Mouse (Mus musculus): ENCODE results near the gene 1700092M07Rik. TPM values are rescaled to one million over a fixed set of nuclear protein-coding genes. Genes with fewer than 3 reads are reported as not detected.

Gene 1700092M07Rik
- polyA plus RNA-seq, 1 experiment from 2014 or later = not detected

DNA sequence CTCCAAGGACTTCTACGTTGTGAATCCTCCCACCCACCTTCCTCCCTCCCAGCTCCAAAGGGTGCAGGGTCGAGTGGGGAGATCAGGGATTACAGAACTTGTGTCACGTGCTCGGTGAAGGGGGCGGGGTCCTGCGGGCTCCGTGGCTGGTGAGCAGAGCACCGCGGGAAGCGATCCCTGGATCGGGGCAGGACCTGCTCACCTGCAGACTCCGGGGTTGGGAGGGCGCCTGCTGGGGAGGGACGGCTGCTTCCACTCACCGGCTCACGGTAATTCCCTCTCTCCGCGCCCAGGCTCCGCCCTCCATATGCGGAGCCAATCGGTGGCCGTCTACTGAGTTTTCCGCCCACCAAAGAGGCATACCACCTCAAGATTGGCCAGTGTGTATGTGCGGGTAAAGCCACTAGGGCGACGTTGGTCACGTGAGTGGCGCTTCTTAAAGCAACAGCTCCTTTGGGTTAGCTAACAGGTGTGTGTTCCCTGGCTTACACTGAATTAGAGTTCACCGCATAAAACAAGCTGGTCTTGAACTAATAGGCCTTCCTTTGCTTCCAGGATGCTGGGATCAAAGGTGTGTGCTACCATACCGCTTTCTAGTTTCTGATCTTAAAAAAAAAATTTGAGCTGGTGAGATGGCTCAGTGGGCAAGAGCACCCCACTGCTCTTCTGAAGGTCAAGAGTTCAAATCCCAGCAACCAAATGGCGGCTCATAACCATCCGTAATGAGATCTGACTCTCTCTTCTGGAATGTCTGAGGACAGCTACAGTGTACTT, 45.7 kb downstream of the 1700092M07Rik start, which contains the start of gene Taf6l:
TSS of gene Taf6l (minus strand) at position 410 of the 774 bp plus-strand sequence.
- Histone ChIP-seq H3K4me3 (ENCODE audit: inconsistent target) (peak within 1 kb of the TSS; percentile 80), H3K27ac (peak within 1 kb of the TSS; percentile 50), H3K36me3 (ENCODE audit: inconsistent target) (peaks cover 25% of the 10 kb centered on the region), H3K79me2 (ENCODE audit: inconsistent target) (peaks cover 10% of the 10 kb centered on the region; the same call in 1 of the 2 replicates)
- WGBS (ENCODE audit: missing documents) = 4% methylated on average over 32 of the region's 32 CpGs

DNA sequence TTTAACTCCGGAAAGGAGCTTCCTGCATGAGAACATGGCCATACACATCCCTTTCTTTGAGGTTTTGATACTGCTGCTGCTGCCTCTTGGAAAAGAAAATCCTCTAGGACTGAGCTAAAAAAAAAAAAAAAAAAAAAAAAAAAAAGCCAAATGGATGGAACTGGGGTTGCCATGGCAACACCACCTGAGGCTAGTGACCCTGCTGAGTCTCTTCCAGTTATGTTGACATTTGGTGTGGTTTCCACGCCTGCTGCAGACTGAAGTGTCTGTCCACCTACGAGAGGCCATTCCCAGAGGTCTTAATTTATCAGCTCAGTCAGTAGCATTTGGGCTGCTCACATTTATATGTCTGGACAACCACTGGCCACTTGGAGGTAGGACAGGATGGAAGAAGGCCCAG, 48.0 kb downstream of the 1700092M07Rik start:
- peaks cover 13% of the 10 kb centered on the region for H3K36me3 ChIP-seq (ENCODE audit: inconsistent target)
- H3K79me2 ChIP-seq (ENCODE audit: inconsistent target) = peaks cover 10% of the 10 kb centered on the region; the same call in 1 of the 2 replicates
- no peak overlapping the region for H3K4me3 ChIP-seq (ENCODE audit: inconsistent target)
- 96% methylated on average over 3 of the region's 3 CpGs for WGBS (ENCODE audit: missing documents)
- H3K27ac ChIP-seq = no peak overlapping the region

DNA sequence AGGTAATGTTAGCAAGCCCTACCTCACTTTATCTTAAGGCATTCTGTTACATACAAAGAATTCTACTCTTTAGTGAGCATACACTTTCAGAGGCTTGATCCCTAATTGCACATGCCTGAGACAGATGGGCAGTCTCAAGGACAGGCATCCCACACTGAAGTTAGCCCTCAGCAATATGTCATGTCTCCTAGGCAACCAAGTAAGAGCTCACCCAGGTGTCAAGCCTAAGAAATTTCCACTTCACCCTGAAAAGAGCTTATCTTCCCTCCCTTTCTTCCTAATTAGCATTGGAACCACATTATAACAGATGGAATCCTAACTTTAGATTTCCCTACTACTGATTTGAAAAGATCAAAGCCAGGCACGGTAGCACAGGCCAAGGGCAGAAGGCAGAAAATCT, 48.7 kb downstream of the 1700092M07Rik start:
- Histone ChIP-seq H3K79me2 (ENCODE audit: inconsistent target) (peaks cover 10% of the 10 kb centered on the region; the same call in 1 of the 2 replicates), H3K36me3 (ENCODE audit: inconsistent target) (peaks cover 17% of the 10 kb centered on the region), H3K27ac (no peak overlapping the region), H3K4me3 (ENCODE audit: inconsistent target) (no peak overlapping the region)
- 76% methylated on average over 1 of the region's 1 CpGs for WGBS (ENCODE audit: missing documents)

DNA sequence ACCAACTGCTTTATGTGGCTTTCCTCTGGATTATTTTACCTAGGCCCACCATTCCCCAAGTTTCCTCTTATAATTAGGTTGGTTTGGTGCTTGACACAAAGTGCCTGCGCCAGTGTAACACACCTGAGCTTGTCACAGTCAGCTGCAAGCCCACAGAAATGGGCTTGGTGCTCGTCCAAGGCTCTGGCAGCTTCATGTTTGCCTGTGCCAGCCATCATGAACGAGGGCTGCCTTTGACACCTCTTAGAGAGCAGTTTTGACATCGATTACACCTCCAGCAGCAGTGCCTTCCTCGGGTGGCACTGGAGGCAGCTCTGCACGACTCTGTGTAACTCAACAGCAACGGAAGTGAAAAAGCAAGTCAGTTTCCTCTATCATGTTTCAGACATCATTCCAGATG, 49.7 kb downstream of the 1700092M07Rik start:
- Histone ChIP-seq H3K4me3 (ENCODE audit: inconsistent target) (no peak overlapping the region), H3K79me2 (ENCODE audit: inconsistent target) (peaks cover 7% of the 10 kb centered on the region; the same call in 1 of the 2 replicates), H3K36me3 (ENCODE audit: inconsistent target) (peaks cover 27% of the 10 kb centered on the region), H3K27ac (no peak overlapping the region)
- 81% methylated on average over 7 of the region's 7 CpGs for WGBS (ENCODE audit: missing documents)

Other genes with a start within 250 kb of the 1700092M07Rik start
- gene Slc22a8, start 149.5 kb upstream of the 1700092M07Rik start, polyA plus RNA-seq (2018) = not detected in 3 replicates
- gene Slc22a6, start 122.7 kb upstream of the 1700092M07Rik start, polyA plus RNA-seq (2018) = not detected in 3 replicates
- gene Chrm1, start 76.9 kb upstream of the 1700092M07Rik start, polyA plus RNA-seq (2018) = not detected in 3 replicates
- gene Slc3a2, start 17.3 kb upstream of the 1700092M07Rik start, polyA plus RNA-seq (2018) = 384 to 539 TPM (median 494 TPM) in 3 replicates
- 16.3 to 42.4 TPM (median 18.1 TPM) in 3 replicates for gene Wdr74, start 4.9 kb upstream of the 1700092M07Rik start, polyA plus RNA-seq (2018)
- gene Stx5a, start 695 bp downstream of the 1700092M07Rik start, polyA plus RNA-seq (2018) = 32.3 to 65.9 TPM (median 61.9 TPM) in 3 replicates
- 68.7 to 115 TPM (median 96.9 TPM) in 3 replicates for gene Nxf1, start 16.4 kb downstream of the 1700092M07Rik start, polyA plus RNA-seq (2018)
- gene Tmem223, start 30.3 kb downstream of the 1700092M07Rik start, polyA plus RNA-seq (2018) = 14.9 to 33.7 TPM (median 26.6 TPM) in 3 replicates
- gene Tmem179b, start 33.7 kb downstream of the 1700092M07Rik start, polyA plus RNA-seq (2018) = 70.7 to 93.4 TPM (median 87.5 TPM) in 3 replicates
- 11.3 to 16.9 TPM (median 15.6 TPM) in 3 replicates for gene Taf6l, start 45.7 kb downstream of the 1700092M07Rik start, polyA plus RNA-seq (2018)
- gene Polr2g, start 57.9 kb downstream of the 1700092M07Rik start, polyA plus RNA-seq (2018) = 87.6 to 127 TPM (median 98.0 TPM) in 3 replicates
- gene Zbtb3, start 61.8 kb downstream of the 1700092M07Rik start, polyA plus RNA-seq (2018) = 1.5 to 2.4 TPM (median 2.0 TPM) in 3 replicates
- gene Ttc9c, start 78.6 kb downstream of the 1700092M07Rik start, polyA plus RNA-seq (2018) = 25.0 to 30.5 TPM (median 30.3 TPM) in 3 replicates
- 74.0 to 130 TPM (median 81.5 TPM) in 3 replicates for gene Hnrnpul2, start 79.3 kb downstream of the 1700092M07Rik start, polyA plus RNA-seq (2018)
- gene AC129217.1, start 89.1 kb downstream of the 1700092M07Rik start, polyA plus RNA-seq (2018) = 44.3 TPM in 1 of 3 replicates, not detected in the others
- gene Bscl2, start 96.7 kb downstream of the 1700092M07Rik start, polyA plus RNA-seq (2018) = 72.1 to 121 TPM (median 102 TPM) in 3 replicates
- not detected in 3 replicates for gene Gng3, start 98.5 kb downstream of the 1700092M07Rik start, polyA plus RNA-seq (2018)
- gene Lrrn4cl, start 110.0 kb downstream of the 1700092M07Rik start, polyA plus RNA-seq (2018) = 0.09 to 0.10 TPM in 2 of 3 replicates, not detected in the other
- gene Ubxn1, start 130.8 kb downstream of the 1700092M07Rik start, polyA plus RNA-seq (2018) = 160 to 383 TPM (median 167 TPM) in 3 replicates
- 33.7 to 44.5 TPM (median 41.3 TPM) in 3 replicates for gene Uqcc3, start 140.2 kb downstream of the 1700092M07Rik start, polyA plus RNA-seq (2018)
- 1.5 to 3.7 TPM (median 2.5 TPM) in 3 replicates for gene Lbhd1, start 143.0 kb downstream of the 1700092M07Rik start, polyA plus RNA-seq (2018)
- gene Gm49403, start 143.2 kb downstream of the 1700092M07Rik start, polyA plus RNA-seq (2018) = not detected in 3 replicates
- gene 1810009A15Rik, start 148.1 kb downstream of the 1700092M07Rik start, polyA plus RNA-seq (2018) = 48.2 to 79.8 TPM (median 50.8 TPM) in 3 replicates
- gene Gm49416, start 148.2 kb downstream of the 1700092M07Rik start, polyA plus RNA-seq (2018) = not detected in 3 replicates
- gene Ints5, start 152.3 kb downstream of the 1700092M07Rik start, polyA plus RNA-seq (2018) = 4.4 to 13.0 TPM (median 11.6 TPM) in 3 replicates
- gene Ganab, start 157.4 kb downstream of the 1700092M07Rik start, polyA plus RNA-seq (2018) = 70.1 to 93.3 TPM (median 80.1 TPM) in 3 replicates
- 38.7 to 45.8 TPM (median 41.0 TPM) in 3 replicates for gene B3gat3, start 179.7 kb downstream of the 1700092M07Rik start, polyA plus RNA-seq (2018)
- 1.3 to 2.3 TPM (median 1.9 TPM) in 3 replicates for gene Rom1, start 188.6 kb downstream of the 1700092M07Rik start, polyA plus RNA-seq (2018)
- gene Eml3, start 188.8 kb downstream of the 1700092M07Rik start, polyA plus RNA-seq (2018) = 17.0 to 32.0 TPM (median 23.3 TPM) in 3 replicates
- 63.1 to 68.2 TPM (median 63.7 TPM) in 3 replicates for gene Mta2, start 201.2 kb downstream of the 1700092M07Rik start, polyA plus RNA-seq (2018)
- 11.5 to 14.4 TPM (median 13.4 TPM) in 3 replicates for gene Tut1, start 213.1 kb downstream of the 1700092M07Rik start, polyA plus RNA-seq (2018)
- gene Eef1g, start 226.3 kb downstream of the 1700092M07Rik start, polyA plus RNA-seq (2018) = 224 to 506 TPM (median 366 TPM) in 3 replicates
- 97.5 to 169 TPM (median 125 TPM) in 3 replicates for gene Ahnak, start 248.6 kb downstream of the 1700092M07Rik start, polyA plus RNA-seq (2018)

Data from macrophage (primary cell).